Mouse (Mus musculus): ENCODE data around the gene Pgm2.

Gene Pgm2

DNA sequence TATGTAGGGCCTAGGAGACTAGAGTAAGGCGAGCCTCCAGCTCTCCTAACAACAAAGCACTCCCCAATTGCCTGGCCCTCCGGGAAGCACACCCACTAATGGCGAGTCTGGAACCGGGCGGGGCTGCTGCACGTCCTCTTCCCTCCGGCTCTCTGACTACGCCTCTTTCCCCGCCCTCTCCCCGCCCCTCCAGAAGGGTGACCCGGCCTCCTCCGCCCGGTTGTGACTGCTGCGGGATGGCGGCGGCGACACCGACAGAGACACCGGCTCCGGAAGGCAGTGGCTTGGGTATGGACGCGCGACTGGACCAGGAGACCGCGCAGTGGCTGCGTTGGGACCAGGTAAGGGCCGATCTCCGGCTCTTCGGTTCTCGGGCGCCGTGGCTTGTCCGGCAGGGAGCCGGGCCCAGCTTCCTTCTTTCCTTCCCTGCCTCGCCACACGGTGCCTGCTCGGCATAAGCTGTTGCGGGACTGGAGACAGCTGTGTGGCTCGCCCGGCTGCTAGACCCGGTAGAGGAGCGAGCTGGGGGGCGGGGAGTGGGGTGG, at the start of gene Pgm2:
Gene Pgm2 (plus strand): TSS at position 203 of the 545 bp plus-strand sequence.
- peak; percentile 85 for DNase-seq

DNA sequence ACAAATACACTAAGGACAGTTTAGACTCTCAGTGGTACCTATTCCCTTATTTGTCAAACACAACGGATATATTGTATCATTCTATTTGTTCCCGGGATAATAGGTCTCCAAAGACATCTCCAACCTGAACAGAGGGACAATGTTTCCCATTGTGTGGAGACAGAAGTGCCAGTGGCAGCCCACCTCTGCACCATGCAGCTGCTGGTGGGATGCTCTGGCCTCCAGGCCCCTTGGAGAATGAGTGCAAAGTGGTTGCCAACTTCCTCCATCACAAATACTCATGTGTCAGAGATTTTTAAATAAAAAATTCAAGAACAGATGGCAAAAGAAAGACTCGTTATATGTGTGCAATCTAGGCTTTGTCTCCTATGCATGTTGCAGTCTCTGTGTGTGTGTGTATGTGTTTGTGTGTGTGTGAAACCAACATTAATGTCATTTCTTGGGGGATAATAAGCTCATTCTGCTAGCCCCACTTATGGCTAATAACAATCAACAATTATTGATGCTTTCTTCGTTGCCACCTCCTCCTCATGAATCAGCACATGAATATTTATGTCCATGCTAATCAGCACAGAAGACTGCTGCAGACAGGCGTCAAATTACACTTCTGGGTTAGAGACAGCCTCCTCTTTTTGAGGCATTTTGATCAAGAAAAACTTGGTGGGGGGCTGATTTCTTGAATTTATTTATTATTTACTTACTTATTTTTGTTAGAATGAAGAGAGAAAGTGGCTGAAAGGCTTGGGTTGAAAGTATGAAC, 48.9 kb upstream of the Pgm2 start:
- DNase-seq, result no peak

DNA sequence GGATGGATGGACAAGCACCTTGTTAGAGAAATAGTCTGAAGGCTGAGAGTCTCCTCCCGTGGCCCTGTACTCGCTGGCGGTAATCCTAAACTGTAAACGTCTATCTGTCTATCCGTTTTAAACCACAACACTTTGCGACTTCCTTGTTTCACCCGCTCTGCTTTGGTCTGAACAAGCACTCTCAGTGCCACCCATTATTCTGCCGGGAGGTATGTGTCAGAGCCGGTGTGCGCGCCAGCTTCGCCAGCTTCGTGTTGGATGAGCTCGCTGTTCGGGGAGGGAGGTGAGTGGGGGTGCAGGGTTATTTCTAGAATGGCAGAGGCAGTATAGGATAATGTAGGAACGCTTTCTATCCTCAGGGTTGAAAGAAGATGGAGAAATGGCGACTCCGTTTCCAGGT, 48.0 kb upstream of the Pgm2 start:
- peak; percentile 48 to 51 for DNase-seq

DNA sequence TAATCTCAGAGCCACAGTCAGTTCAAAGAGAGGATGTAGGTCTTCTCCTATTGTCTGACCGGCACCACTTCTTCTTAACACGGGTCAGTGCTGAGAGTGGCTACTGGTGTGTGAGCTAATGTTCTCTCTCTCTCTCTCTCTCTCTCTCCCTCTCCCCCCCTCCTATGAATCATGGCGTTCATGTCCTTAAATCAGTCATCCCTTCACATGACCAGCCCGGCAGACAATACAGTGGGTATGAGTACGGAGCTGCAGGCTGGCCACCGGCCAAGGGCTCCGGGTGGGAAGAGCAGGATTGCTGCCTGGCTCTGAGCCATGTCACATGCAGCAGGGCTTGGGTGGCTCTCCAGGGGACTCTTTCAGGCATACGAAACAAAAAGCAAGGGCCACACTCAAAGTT, 47.2 kb upstream of the Pgm2 start:
- DNase-seq, result no peak

DNA sequence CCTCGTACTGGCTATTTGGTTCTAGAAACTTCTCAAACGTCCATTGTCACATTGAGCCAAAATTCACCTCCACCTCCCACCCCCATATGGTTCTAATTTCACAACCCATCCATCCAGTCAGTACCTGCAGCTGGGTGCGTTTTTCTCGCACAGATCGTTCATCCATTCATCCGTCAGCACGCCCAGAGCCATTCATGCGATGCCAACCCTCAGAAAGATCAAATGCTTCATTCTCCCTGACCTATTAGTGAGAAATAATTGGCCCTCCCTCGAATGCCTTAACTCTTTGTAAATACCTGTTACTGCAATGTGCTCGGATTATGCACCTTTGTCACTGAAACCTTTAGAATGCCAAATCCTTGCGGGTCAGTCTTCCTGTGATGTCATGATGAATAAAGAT, 45.8 kb upstream of the Pgm2 start:
- DNase-seq, result no peak

DNA sequence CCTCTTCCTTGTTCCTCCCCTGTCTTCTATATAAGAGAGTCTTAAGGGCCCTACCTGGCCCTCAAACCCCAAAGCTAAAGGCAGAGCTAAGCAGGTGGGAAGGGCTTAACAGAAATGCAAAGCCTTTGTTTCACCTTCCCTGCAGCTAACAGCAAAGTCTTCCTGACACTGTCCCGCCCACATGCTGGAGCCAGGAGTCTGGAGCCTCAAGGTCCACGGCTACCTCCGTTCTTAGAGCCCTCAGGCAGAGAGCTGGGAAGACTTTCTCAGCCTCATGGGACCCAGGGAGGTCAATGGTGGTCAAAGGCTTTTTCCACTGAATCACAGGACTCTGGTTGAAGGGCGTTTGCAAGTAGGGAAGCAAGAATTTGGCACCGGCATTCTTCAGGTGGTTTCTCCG, 44.8 kb upstream of the Pgm2 start:
- no peak for DNase-seq

DNA sequence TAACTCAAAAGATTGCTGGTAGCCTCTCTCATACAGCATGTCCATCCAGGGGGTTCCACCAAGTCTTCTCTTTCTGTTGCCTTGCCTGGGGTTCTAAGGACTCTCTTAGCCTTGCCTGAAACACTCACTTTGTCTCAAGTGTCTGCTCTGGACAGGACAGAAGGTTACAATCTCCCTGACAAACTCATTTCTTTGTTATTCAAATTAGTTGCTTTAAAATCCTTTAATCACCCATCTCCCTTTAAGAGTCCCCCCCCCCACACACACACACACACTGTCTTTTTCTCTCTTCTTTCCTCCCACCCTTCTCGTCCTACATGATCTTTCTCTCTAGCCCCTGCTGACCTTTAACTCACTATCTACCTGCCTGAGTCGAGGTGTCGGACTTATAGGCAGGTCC, 44.1 kb upstream of the Pgm2 start:
- DNase-seq, result no peak

DNA sequence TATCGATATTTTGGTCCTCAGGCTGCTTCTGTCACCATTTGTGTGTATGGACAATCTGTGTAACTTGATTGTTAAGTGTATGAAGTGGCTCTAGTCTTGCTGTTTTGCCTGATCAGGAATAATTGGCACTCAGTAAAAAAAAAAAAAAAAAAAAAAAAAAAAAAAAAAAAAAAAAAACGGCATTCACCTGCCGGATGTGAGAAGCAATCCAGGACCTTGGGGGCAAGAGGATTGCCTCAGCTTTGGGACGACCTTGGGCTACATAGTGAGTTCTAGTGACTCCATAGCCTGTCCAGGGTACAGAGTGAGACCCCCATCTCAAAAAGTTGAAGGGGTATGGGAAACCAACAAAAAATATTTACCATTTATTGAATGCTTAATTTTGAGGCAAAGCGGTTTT, 43.5 kb upstream of the Pgm2 start:
- DNase-seq, result no peak

DNA sequence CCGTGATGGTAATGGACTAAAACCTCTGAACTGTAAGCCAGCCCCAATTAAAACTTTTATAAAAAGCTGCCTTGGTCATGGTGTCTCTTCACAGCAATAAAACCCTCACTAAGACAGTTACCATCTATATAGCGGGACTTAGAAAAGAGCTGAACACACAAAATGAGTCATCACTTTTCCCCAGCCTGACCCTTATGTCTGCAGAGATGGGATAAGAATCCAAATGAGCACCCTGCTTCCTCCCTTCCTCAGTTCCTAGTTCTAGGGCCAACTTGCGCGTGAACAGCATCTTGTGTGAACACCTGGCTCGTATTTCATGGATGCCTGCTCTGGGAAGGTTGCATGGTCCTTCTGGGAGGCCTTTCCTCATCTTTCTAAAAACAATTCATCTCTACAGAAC, 39.7 kb upstream of the Pgm2 start:
- no peak for DNase-seq

DNA sequence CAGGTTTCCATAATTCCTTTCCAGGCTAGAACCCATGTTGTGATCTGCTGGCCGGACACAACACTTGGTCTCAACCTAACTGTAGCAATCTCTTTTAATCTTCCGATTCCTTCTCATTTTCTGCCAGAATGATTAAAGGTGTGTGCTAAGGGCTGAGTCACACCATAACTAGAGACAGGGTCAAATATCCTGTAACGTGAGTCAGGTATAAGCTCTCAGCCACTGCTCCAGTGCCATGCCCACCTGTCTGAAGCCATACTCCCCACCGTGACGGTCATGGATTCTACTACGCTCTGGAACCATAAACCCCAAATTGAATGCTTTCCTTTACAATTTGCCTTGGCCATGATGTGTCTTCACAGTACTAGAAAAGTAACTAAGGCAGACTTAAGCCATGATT, 36.5 kb upstream of the Pgm2 start:
- DNase-seq, result no peak

DNA sequence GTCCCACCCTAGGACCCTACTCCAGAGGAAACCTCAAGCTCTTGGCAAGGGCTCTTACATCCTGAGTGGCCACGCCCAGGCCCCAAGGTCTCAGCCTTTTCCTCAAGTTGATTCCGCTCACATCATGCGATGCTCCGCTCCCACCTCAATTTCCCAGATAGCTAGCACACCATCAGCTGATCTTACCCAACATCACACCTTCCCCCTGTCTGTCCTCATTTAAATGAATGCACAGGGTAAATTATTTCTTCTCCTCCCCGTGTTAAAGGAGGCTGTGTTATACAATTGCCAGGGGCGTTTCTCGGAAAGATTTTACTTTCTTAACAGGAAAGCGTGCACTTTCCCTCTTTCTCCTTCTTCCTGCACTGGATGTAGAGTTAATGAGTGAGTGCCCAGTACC, 31.9 kb upstream of the Pgm2 start:
- DNase-seq, result no peak

DNA sequence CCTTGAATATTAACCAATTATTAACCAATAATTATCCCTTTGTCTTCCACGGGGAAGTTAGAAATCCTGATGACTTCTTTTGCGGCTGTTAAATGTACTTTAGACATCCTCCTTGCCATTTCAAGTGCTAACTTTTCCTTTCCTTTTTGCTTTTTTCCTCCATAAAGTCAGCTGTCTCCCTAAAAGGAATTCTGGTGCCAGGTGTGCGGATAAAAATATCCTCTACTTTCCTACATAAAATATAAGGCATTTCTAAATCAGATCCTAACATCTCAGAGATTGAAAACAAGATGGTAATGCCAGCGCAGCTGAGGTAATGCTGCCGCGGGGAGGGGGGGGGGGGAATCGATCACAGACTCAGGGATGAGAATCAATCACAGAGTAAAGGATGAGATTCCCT, 31.1 kb upstream of the Pgm2 start:
- no peak for DNase-seq

DNA sequence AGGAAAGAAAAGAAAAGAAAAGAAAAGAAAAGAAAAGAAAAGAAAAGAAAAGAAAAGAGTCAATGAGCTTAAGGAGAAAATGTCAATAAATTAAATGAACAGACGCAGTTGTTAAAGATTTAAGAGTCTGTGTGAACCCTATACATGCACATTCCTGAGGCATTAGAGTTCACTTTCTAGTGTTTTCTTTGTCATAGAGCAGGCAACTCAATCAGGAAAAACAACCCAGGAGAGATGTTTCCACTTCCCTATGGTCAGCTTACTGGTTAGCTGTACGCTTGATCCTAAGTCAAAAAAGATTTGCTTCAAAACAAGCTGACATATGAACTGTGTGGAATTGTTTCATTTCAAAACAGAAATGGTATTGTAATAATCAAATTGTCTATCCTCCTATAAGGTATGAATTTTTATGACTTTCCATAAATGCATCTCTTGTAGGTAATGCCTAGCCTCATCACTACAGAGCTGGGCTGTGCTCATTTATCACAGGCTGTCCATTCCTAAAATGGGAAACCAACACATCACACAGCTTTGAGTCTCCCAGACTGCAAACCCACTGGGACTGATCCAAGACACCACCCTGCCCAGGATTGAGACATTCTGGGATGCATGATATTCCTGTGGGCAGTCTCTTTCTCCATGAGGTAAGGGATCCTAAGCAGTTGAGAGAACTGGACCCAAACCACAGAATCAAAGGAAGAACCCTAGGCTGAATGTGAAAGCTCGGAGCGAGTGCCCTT, 29.7 kb upstream of the Pgm2 start:
- no peak for DNase-seq

DNA sequence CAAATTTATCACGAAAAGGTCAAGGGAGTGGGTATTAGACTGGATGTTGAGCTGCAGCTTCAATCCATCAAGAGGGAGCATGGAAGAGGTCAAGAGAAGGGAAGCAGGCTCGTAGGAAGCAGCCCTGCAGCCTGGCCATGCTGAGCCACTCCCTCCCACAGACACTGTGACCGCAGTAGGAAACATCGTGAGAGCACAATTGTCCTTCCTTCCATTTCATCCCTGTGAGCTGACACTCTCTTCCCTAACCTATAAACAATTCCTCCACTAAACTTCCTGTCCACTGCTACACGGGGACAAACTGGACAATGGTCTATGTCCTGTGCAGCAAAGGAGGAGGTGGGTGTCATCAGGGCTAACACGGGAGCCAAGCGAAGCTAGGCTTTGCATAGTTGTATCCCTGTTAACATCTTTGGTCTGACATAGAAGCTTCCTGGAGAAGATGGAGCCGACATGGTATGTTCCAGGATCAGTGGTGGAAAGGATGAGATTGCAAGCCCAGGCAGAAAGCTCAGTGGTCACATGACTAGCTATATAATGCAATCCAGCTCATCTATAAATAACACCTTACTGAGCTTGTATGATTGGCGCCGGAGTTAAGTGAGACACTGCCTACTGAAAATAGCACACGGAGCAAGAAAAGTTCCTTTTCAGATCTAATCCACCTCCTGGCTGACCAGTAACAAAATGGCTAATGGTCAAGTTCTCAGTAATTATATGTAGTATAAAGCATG, 29.0 kb upstream of the Pgm2 start:
- no peak for DNase-seq

DNA sequence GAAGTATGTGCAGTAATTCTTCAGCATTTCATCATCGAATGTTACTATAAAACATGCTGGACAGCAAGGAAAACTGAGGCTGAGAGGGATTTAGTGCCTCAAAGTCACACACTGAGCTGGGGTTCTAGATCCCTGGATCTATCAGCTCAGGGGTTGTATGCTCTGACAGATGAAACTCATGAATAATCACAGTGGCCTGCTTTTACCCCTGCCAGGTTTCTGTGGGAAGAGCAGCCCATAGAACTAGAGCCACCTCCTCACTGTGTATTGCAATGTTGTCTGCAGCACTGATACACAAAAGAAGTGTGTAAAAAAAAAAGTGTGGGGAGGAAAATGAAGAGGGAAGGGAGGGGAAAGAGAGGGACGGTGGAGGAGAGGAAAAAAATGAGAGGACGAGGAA, 28.3 kb upstream of the Pgm2 start:
- DNase-seq, result no peak

DNA sequence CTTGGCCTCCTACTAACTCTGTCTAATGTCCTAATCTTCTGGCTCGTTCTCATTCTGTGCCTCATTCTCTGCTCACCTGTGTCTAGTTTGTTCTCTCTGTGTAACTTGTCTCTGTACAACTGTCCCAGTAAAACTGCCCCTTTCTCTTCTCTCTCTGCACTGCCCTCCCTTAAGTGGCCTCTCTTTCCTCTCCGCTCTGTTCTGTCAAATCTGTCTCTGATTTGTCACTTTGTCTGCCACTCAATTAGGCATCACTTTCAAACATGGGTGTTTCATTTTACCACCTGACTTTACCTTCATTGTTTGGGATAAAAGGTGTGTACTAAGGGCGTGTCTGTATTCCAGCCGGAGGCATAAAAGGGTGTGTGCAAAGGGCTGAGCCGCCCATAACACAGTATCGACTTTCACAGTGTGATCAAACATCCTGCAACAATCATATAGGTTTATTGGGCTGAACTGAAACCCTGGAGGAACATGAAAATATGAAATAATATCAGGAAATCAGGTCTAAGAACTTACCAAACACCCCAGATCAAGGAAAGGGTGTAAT, 27.2 kb upstream of the Pgm2 start:
- DNase-seq, result no peak

DNA sequence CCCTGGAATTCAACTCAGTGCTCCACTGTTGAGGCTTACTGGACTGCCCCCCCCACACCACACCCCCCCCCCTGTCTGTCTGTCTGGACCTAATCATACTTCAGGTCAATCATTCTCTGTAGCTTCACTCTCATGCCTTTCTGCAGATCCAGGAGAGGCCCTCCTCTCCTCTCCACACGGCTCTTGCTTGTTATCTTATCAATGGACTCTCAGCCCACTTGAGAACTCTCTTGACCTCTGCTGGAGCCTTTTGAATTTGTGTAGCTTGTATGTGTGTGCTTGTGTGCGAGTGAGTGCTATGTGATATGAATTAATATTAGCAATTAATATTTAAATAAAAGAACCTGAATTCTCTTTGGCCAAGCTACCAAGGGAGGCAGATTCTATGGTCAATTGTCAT, 26.6 kb upstream of the Pgm2 start:
- DNase-seq, result no peak

DNA sequence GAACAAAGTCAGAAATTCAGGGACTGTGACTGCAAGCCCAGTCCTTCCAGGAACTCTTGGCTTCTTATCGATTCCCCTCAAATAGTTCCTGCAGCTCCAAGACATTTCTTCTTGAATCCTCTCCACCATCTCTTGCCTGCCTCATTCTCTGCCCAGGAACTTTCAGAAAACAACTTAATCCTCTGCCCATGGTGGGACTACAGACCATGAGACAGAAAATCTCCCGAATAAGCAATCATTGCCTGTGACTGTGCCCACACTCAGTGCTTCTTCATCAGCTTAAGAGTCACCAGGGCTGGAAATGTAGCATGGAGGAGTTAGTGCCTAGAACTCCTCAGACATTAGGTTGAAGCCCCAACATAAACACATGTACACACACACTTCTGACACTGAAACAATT, 25.2 kb upstream of the Pgm2 start:
- no peak for DNase-seq

DNA sequence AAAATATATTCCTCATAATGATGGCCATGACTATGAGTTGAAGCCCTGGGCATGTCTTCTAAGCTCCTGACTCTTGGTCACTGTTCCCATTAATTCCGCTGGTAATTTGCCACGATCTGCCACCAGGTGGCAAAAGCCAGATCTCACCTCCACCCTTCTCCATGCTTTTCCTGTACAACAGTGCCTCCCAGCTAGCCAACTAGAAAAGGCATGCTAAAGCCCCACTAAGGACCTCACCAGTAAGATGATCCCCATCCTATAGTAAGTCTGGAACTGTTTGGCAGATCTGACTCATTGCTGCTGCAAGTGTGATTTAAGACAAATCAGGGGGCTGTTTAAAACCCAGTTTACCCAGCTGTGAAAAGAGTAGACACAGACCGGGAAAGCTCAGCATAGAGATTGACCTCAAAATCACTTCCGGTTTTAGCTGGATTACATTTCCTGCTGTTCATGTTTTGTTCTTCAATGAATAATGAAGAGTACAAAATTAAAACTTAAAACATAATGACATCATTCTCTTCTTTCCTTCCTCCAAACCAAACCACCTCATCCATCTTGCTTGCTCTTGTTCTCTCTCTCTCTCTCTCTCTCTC, 22.6 kb upstream of the Pgm2 start:
- DNase-seq, result peak; percentile 67 to 73

DNA sequence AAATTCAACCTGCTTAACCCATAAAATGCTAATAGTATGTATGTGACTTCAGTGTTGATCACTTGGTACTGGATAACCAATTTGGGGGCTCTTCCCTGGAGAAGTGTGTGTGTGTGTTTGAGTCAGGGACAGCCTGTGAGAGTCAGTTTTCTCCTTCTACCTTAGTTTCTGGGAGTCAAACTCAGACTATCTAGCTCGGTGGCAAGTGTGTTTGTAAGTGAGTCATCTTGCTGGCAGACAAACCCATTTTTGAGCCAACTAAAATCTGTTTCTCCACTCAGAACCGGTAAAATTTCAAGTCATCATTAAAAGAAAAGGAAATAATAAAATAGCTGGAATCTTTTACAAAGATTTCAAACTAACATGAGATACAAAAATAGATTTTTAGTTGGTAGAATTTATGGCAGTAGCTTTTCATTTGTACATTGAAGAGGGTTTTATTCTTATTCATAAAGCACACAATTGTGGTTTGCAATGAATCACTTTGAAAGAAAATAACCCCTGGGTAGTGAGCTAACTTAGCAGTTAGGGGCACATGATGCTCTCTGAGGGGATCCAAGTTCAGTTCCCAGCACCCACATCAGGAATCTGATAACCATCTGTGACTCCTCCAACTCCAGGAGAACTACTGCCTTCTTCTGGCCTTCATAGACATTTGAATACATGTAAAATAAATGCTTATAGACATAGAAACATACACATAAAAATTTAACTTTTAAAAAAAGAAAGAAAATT, 21.8 kb upstream of the Pgm2 start:
- DNase-seq, result no peak

DNA sequence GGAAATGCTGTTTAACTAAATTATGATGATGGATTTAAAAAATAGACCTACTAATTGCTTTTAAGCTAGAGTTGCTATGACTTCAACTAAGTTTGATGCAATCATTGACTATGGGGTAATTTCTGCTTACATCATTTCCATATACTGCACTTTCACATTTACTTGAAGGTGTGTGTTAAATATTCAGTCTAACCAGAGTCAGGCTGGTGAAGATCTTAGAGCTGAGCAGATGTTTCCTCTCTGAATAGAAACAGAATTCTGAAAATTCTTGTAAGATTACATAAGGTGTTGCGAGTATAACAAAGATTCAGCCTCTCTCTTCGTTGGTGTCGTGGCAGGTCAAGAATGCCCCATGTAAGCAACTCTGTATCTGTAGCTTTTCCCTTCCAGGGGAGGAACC, 18.3 kb upstream of the Pgm2 start:
- no peak for DNase-seq

DNA sequence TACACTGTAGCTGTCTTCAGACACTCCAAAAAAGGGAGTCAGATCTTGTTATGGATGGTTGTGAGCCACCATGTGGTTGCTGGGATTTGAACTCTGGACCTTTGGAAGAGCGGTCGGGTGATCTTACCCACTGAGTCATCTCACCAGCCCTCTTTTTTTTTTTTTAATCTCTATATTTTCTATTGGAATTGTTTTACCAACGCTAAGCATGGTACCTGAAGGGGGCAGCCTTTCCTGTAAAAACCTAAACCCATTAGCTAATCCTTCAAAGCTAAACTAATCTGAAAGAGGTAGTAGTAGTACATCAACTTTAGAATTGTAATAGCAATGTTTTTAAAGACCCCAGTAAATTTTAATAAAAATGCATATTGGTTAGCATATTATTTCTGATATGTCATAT, 17.2 kb upstream of the Pgm2 start:
- peak; percentile 46 to 59 for DNase-seq

Data from B cell, adult 2 months (primary cell).